ENCODE assay signal across 18 mouse cellular contexts in the genomic region with DNA sequence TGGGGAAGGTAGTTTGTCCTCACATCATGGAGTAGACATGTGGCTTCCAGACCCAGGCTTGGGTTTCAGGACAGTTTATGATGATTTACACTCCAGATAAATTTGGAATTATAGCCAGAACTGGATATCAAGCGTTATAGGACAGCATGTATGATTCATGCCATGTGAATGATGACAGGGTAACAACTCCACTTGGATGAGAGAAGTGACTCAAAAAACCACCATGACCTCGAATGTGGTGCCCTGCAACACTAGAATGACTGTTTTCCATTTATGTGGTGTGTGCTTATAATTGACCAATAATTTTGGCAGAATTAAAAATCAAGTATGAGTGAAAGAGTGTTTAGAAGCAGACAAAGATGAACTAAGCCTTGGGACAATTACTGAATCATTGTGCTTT.
"Had no signal": no experiment of that assay in that cellular context is flagged by ENCODE, and none has a peak within 500 bp of the region (broad histone marks: within the 10 kb centered on the region; RNA-seq: fewer than 3 reads in every experiment).

No protein-coding gene starts in this region.

- H3K36me3 ChIP-seq: midbrain, embryonic 10.5 days; midbrain, embryonic 12.5 days; neural tube, embryonic 13.5 days; neural tube, embryonic 15.5 days had no signal

- DNase-seq: lung, adult 18-20 months; lung, embryonic 14.5 days; lung, postnatal 10 days; lung, postnatal 4 days; midbrain, embryonic 14.5 days; retina, postnatal 1 day; right cerebral cortex, adult 18-20 months; right cerebral cortex, postnatal 25 days; right cerebral cortex, postnatal 4 days; spleen, adult 18-20 months; thymus, adult 18-20 months; thymus, postnatal 14 days; thymus, postnatal 36 days had no signal

- H3K4me3 ChIP-seq: midbrain, embryonic 10.5 days; midbrain, embryonic 12.5 days; myocyte; neural tube, embryonic 13.5 days; neural tube, embryonic 15.5 days had no signal

- H3K27me3 ChIP-seq: midbrain, embryonic 12.5 days; neural tube, embryonic 13.5 days; neural tube, embryonic 15.5 days had no signal
